Mouse (Mus musculus) lung, postnatal 14 days (tissue): ENCODE data around the gene Eme2.

ENCODE experiments used
- DNase-seq: peaks from one replicate; pipeline ENCODE4 v3.0.0; 2021

Gene Eme2

DNA sequence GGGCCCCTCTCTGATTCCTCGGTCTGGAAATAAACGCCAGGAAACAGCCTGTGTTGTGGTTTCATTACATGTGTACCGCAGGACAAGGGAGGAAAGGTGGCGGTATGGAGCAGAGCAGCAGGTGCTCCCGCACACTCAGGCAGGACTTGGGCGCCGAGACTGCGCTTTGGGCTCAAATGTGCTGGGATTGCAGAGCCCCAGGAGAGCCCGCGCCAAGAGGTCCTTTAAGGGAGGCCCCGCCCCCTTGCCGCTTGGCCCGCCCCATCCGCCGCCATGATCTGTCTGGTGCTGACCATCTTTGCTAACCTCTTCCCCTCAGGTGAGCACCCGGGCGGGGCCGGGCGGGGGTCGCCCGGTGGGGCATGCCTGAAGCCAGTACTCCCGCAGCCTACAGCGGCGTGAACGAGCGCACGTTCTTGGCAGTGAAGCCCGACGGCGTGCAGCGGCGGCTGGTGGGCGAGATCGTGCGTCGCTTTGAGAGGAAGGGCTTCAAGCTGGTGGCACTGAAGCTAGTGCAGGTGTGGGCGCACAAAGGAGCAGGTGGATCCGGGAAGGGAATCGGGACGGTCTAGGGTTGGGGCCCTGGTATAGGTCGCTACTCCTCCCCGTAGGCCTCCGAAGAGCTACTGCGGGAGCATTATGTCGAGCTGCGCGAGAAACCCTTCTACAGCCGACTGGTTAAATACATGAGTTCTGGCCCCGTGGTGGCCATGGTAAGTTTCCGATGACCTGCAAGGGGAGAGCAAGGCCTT, 1.5 kb upstream of the Eme2 start, which contains the start of gene Nme3:
Gene Nme3, plus strand, starts transcription at position 260 of the 752 bp plus-strand sequence.
- DNase-seq: peak; percentile 79

DNA sequence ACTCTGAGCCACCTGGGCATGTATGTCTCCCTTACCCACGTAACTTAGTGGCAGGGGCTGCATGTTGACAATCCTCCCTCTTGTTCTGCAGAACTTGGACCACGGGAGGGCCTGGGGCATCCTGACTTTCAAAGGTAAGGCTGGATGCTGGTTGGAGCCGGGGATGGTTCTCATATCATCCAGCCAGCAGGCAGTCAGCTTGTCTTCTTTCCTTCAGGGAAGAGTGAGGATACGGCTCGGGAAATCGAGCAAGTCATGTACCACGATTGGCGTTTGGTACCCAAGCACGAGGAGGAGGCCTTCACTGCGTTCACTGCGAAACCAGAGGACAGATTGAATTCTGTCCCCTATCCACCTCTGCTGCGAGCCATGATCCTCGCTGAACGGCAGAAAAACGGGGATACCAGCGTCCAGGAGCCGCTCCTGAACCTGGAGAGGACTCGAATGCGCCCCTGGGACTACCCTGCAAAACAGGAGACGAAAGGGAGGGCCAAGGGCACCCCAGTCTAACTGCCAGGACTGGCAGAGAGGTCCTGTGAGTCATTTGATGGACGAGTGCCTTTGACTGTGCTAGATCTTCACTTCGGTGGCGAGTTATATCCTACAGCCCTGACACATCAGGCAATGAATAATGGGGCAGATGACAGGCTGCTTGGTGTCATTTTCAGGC, 819 bp upstream of the Eme2 start:
- no peak for DNase-seq

GRCm38 (mm10) chr17:24894061-24894994, 559 bp downstream of the Eme2 start:
- DNase-seq: no peak

GRCm38 (mm10) chr17:24893276-24893675, 1.6 kb downstream of the Eme2 start:
- no peak for DNase-seq

GRCm38 (mm10) chr17:24892785-24893184, 2.1 kb downstream of the Eme2 start:
- DNase-seq: no peak

- DNase-seq: no peak
Observed at GRCm38 (mm10) chr17:24891321-24891720, 3.6 kb downstream of the Eme2 start.

GRCm38 (mm10) chr17:24890151-24891092, 4.5 kb downstream of the Eme2 start:
- no peak for DNase-seq

- no peak for DNase-seq
Observed at GRCm38 (mm10) chr17:24888862-24889261, 6.0 kb downstream of the Eme2 start.

DNA sequence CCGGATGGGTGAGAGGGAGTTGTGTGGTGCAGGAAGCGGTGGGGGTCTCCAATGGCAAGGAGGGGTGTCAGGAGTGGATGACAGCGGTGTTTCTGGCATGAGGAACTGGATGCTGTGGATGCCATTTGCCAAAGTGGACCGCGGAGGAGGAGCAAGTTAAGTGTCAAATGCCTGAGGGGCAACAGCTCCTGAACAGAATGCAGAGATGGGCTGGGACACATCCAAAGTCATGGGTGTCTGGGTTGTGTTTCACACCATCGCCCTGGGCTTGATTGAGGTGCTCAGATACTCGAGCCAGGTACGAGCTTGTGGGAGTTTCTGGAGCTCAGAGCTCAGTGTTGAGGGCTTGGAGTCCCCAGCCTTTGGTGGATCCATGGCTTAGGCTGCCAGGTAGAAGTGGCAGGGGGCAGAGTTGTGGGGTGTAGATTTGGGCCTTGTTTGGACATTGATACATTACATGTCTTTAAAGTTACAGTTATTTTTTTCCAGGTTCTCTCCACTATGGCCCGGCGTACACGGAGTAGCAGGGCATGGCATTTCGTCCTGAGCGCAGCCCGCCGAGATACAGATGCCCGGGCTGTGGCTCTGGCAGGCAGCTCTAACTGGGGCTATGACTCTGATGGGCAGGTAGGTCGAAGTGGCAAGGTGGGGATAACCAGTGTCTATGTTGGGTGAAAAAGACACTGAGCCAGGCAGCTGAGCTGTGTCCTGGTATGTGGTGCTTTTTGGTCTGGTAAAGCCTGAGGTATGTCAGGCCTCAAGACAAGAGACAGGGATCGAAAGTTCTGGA, 7.4 kb downstream of the Eme2 start:
- no peak for DNase-seq

- DNase-seq: no peak
Observed at GRCm38 (mm10) chr17:24886932-24887271, 8.0 kb downstream of the Eme2 start.

DNA sequence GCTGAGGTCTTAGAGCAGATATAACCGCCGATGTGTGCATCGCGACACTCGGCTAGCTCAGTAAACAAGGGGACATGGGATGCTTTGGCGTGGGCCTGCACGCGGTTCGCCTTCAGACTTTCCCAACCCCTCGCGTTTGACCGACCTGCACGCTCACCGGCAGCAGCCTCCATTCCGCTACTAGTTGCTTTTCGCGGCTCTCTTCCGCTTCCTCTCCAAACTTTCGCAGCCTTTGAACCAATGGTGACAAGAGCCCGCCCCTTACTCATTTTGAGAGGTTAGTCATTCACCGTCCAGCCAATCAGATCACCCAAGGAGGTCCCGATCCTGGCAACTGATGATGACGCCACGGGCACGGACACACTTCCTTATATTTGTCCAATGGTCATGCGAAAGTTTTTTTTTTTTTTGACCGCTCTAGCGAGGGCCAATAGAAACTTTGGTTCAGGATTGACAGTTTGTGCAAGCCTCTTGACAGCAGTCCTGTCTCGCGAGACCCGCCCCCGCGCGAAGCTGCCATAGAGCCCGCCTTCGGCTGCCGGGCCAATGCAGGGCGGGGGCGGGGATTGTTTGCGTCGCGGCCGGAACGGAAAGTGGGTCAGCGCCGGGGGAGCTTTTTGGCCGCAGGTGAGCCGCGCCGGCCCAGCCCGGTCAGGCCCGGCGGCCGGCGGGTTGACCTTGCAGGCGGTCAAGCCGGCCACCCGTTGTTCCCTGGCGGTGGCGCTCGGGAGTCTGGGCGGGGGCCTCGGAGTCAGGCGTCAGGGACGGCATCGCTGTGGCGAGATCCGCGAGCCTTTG, 8.6 kb downstream of the Eme2 start, which contains the start of the genes Nubp2 and Spsb3:
Gene Nubp2, minus strand, starts transcription at position 216 of the 798 bp plus-strand sequence.
Gene Spsb3, plus strand, starts transcription at position 510 of the 798 bp plus-strand sequence.
- peak; percentile 98 for DNase-seq

- DNase-seq: no peak
Observed at GRCm38 (mm10) chr17:24885356-24886133, 9.3 kb downstream of the Eme2 start.

- DNase-seq: no peak
Observed at GRCm38 (mm10) chr17:24884391-24884790, 10.5 kb downstream of the Eme2 start.

GRCm38 (mm10) chr17:24881738-24882440, 13.0 kb downstream of the Eme2 start:
- no peak for DNase-seq

DNA sequence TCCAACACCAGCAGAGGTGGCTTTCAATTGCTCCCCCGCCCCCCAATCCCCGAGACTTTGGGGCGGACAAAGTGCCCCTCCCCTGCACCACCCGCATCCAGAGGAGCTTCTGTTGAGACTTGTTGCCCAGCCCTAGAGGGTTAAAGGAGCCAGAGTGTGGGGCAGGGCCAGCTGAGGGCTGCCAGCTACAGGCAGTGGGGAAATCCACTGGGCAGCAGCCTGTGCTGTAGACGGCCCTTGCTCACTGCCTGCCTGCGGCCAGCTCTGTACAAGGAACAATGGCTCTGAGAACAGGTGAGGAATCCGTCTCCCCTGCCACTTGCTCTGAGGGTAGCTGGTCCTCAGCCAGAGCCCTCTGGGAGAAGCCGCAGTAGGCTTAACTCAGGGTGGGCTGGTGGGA, 16.4 kb downstream of the Eme2 start:
- DNase-seq: no peak

- peak; percentile 45 for DNase-seq
Observed at GRCm38 (mm10) chr17:24878117-24878397, 16.8 kb downstream of the Eme2 start.

- DNase-seq: no peak
Observed at GRCm38 (mm10) chr17:24877336-24878116, 17.4 kb downstream of the Eme2 start.

DNA sequence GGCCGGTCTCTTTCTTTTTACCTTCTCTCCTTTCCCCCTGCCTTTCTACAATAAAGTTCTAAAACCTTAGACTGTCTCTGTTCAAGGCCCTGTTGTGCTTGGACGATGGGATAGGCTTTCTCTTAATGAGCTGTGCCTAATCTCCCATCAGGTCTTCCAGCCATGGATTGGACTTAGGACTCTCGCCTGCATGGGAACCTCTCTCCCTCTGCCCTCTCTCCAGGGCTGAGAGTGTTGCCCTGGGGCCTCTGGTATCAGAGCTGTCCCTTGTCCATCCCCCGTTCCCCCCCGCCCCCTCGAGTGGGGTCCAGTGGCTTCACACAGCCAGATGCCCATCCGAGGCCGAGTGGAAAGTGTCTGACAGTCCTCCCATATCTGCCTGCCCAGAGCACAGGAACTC, 19.9 kb downstream of the Eme2 start:
- no peak for DNase-seq
